Mouse (Mus musculus) heart, postnatal 0 days (tissue): ENCODE results near the gene Fam81b.

ENCODE experiments used
- CTCF ChIP-seq: IDR thresholded peaks from 2 replicates; pipeline ENCODE4 v1.5.1; 2016; ENCODE audit warnings: antibody characterized with exemption, control low read depth, low read depth
- EP300 ChIP-seq: IDR thresholded peaks from 2 replicates; pipeline ENCODE4 v1.6.1; 2016; ENCODE audit warnings: antibody characterized with exemption, low read depth

DNA sequence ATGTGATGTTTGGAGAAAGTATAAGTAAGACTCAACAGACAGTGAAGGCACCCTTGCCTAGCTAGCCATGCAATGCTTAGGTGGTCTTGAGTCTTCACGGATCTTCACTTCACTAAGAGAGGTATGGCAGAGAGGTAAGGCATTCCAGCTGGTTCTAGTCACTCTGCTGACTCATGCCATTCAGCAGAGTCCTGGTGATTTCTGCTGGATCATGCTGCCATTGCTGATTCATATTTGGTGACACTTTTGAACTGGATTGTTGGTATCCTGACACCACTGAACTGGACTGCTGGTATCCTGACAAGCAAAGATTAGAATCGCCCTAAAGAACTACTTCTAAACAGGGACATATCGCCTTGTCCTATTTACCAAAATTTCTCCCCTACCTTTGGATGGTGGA, 20.3 kb downstream of the Fam81b start:
- TF ChIP-seq EP300 (no peak), CTCF (no peak)
